Mouse (Mus musculus) induced T-regulatory cell, adult 2 months (primary cell): ENCODE results near the gene Ibsp.

ENCODE experiments used
- DNase-seq: peaks from one replicate; pipeline ENCODE4 v3.0.0-alpha.2; 2012; ENCODE audit warnings: low read depth

Ibsp gene

GRCm38 (mm10) chr5:104342881-104343280, 43.9 kb downstream of the Ibsp start:
- DNase-seq = no peak

GRCm38 (mm10) chr5:104344526-104345240, 45.7 kb downstream of the Ibsp start:
- DNase-seq = no peak

GRCm38 (mm10) chr5:104345241-104345630, 46.3 kb downstream of the Ibsp start:
- DNase-seq = no peak

GRCm38 (mm10) chr5:104351041-104351440, 52.1 kb downstream of the Ibsp start:
- no peak for DNase-seq

- DNase-seq = no peak
Observed at GRCm38 (mm10) chr5:104351874-104352273, 52.9 kb downstream of the Ibsp start.

GRCm38 (mm10) chr5:104357575-104357974, 58.6 kb downstream of the Ibsp start:
- DNase-seq = no peak

- DNase-seq = no peak
Observed at GRCm38 (mm10) chr5:104358592-104358991, 59.6 kb downstream of the Ibsp start.

- no peak for DNase-seq
Observed at GRCm38 (mm10) chr5:104359257-104359656, 60.3 kb downstream of the Ibsp start.
